Mouse (Mus musculus) hindbrain, embryonic 16.5 days (tissue): ENCODE measurements around the gene Nphs1. TPM values are rescaled to one million over a fixed set of nuclear protein-coding genes. Genes with fewer than 3 reads are reported as not detected.

Experiments used
- ATAC-seq: fragments of 200-750 bp; cut with Nextera tagmentation; 2 replicates; pipeline ENCODE4 v1.8.0; 2017; ENCODE audit warnings: moderate TSS enrichment, moderate library complexity
- H3K27ac ChIP-seq: fragments of 300-500 bp; sonication (generic); 2 replicates; pipeline ENCODE4 v1.5.1; 2014; ENCODE audit warnings: low read depth, mild to moderate bottlenecking, control low read depth, low read length, moderate library complexity
- H3K27me3 ChIP-seq: fragments of 300-500 bp; sonication (generic); replicated peaks from 2 replicates; pipeline ENCODE4 v1.6.1; 2014; ENCODE audit warnings: low read length; ENCODE audit not compliant: control insufficient read depth, insufficient read depth
- H3K36me3 ChIP-seq: fragments of 300-500 bp; sonication (generic); 2 replicates; pipeline ENCODE4 v1.6.1; 2014; ENCODE audit warnings: mild to moderate bottlenecking, low read length, moderate library complexity, mixed read lengths; ENCODE audit not compliant: control insufficient read depth, insufficient read depth
- H3K4me1 ChIP-seq: fragments of 300-500 bp; sonication (generic); 2 replicates; pipeline ENCODE4 v1.6.1; 2014; ENCODE audit warnings: low read depth, low read length; ENCODE audit not compliant: control insufficient read depth, insufficient read depth
- H3K4me2 ChIP-seq: fragments of 300-500 bp; sonication (generic); 2 replicates; pipeline ENCODE4 v1.6.1; 2014; ENCODE audit warnings: mild to moderate bottlenecking, low read length, control low read depth, moderate library complexity
- H3K4me3 ChIP-seq: fragments of 300-500 bp; sonication (generic); 2 replicates; pipeline ENCODE4 v1.5.1; 2014; ENCODE audit warnings: mild to moderate bottlenecking, low read length, control low read depth, moderate library complexity
- H3K9ac ChIP-seq: fragments of 300-500 bp; sonication (generic); 2 replicates; pipeline ENCODE4 v1.6.1; 2014; ENCODE audit warnings: low read depth, mild to moderate bottlenecking, control low read depth, low read length, moderate library complexity
- H3K9me3 ChIP-seq: fragments of 300-500 bp; sonication (generic); 2 replicates; pipeline ENCODE4 v1.6.1; 2014; ENCODE audit warnings: mild to moderate bottlenecking, low read length, moderate library complexity; ENCODE audit not compliant: control insufficient read depth
- WGBS: fragments of 180-500 bp; shearing (Covaris S2); extraction: QIAGEN DNeasy Blood & Tissue Kit; methylation state at CpG from one replicate; pipeline ENCODE4 v1.1.7; 2014; 5-methylcytosine and 5-hydroxymethylcytosine counted together
- polyA plus RNA-seq: library from polyadenylated mRNA; unstranded; fragments of >200 nt; fragmentation: Nextera tagmentation; extraction: Ambion mirVana; gene quantifications from 2 replicates; pipeline ENCODE4 v1.2.1, GENCODE M21; 2015

Nphs1 gene
- polyA plus RNA-seq, 1 experiment from 2014 or later, result 0.98 TPM

DNA sequence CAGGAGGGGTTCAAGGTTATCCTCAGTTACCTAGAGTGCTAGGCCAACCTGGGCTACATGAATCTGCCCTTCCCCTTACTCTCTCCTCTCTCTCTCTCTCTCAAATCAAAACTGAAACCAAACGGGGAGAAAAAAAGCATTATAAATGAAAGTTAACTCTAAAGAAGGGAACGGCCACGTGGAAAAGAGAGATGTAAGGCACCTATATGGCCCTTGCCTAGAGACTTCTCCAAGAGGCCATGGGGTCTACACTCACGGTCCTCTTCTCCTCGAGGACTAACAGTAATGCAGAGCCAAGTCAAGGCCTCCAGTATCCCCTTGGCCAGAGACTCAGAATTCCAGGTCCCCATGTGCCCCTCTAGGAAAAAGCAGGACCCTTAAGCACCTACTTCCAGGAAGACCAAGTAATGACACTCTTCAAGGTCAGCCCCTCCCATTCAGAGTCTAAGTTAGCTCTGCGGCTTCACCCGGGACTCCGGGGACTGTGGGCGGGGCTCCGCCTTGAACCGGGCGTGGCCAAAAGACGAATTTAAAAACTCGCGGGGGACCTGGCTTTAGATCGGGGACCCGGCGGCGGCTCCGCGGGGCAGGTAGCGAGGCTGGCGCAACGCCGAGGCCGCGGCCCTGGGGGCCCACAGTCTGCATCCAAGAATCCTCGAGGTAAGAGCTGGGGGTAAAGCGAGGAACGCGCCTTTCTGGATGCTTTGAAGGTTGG lies 36.8 kb upstream of the Nphs1 start, which contains the start of gene Nfkbid:
TSS of gene Nfkbid (plus strand) at position 558 of the 715 bp plus-strand sequence.
- WGBS, result 10% methylated on average over 31 of the region's 31 CpGs
- ATAC-seq, result 0 out of 2 replicates have a peak, but pooled peaks have one; percentile 13
- peak within 1 kb of the TSS; percentile 62 for H3K27ac ChIP-seq
- peak within 1 kb of the TSS; percentile 77 for H3K9ac ChIP-seq
- peaks cover 11% of the 10 kb centered on the region for H3K4me1 ChIP-seq
- peak within 1 kb of the TSS; percentile 99 for H3K4me2 ChIP-seq
- H3K4me3 ChIP-seq, result peak within 1 kb of the TSS; percentile 67
- H3K9me3 ChIP-seq, result no peaks in the 10 kb centered on the region
- no peaks in the 10 kb centered on the region for H3K27me3 ChIP-seq
- H3K36me3 ChIP-seq, result peaks cover 6% of the 10 kb centered on the region; the same call in 1 of the 2 replicates

DNA sequence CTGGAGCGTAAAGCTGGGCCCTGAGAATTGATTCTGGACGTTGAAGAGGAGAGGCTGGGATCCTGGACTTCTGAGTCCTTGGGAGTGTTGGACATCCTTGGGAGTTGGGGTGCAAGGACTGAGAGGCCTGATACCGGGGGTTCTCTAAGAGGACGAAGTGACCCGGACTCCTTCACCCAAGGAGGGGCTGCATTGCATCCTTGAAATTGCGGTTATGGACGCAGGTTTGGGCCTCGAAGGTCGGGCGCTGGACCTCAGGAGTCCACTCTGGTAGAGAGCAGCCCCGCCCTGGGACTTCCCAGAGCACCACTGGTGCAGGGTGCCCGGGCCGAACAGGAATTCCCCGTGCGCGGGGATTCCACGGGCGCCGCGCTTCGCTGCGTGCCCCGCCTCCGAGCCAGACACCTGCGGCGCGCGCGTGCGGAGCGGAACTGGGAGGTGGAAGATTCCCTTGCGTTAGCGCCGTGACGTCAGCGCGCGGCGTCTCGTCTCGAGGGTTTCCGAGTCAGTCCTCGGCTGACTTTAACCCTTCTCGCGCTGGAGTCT lies 36.2 kb upstream of the Nphs1 start:
- Histone ChIP-seq H3K4me1 (peaks cover 11% of the 10 kb centered on the region), H3K9ac (peak overlapping the region; percentile 77), H3K27me3 (no peaks in the 10 kb centered on the region), H3K36me3 (peaks cover 8% of the 10 kb centered on the region; the same call in 1 of the 2 replicates), H3K4me3 (peak overlapping the region; percentile 67), H3K4me2 (peak overlapping the region; percentile 99), H3K9me3 (no peaks in the 10 kb centered on the region), H3K27ac (peak overlapping the region; percentile 62)
- peak; percentile 88 for ATAC-seq
- under 1% methylated on average over 45 of the region's 45 CpGs for WGBS

DNA sequence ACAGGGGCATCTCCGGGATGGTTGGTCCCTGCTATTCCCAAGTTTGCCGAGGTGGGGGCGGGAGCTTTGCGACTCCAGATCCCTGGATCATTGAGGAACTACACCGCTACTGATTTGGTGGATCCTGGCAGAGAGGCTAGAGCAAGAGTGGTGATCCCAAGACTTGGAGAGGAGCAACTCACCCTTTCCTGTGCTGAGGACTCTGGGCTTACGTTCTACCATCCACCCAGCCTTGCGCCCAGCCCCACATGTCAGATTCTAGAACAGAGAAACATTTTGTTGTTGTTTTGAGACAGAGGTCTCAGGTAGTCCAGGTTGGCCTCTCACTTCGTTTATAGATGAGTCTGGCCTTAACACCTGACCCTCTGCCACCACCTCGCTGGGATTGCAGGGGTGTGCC lies 35.6 kb upstream of the Nphs1 start:
- ATAC-seq, result peak; percentile 38; the same call in 1 of the 2 replicates
- peak overlapping the region; percentile 77 for H3K9ac ChIP-seq
- no peaks in the 10 kb centered on the region for H3K27me3 ChIP-seq
- H3K4me3 ChIP-seq, result peak overlapping the region; percentile 67
- H3K27ac ChIP-seq, result peak overlapping the region; percentile 62
- peaks cover 11% of the 10 kb centered on the region for H3K4me1 ChIP-seq
- H3K9me3 ChIP-seq, result no peaks in the 10 kb centered on the region
- peaks cover 11% of the 10 kb centered on the region; the same call in 1 of the 2 replicates for H3K36me3 ChIP-seq
- 12% methylated on average over 9 of the region's 9 CpGs for WGBS
- peak overlapping the region; percentile 99 for H3K4me2 ChIP-seq

DNA sequence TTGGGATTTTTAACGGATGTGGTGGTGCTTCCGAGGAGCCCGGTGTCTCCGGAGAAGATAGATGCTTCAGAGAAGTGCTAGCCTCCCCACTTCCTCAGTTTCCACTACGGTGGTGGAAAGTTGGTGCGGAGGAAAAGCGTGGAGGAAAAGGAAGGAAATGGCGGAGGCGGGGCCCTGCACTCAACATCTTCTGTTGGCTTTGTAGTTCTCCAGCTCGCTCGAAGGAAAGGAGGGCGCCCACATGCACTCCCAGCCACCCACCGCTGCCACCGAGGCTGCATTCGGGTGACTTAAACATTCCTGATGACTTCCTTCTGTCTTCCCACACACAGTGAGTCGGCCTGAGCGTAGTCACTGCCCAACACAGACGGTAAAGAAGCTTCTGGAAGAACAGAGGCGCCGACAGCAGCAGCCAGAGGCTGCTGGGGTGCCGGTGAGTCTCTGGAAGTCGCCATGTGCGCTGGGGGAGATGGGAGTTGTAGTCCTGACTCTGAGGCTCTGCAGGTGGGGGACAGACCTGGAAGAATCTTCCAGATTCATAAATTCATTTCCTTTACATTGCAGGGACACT lies 35.0 kb upstream of the Nphs1 start:
- peak overlapping the region; percentile 59; the same call in 1 of the 2 replicates for H3K27ac ChIP-seq
- 43% methylated on average over 23 of the region's 23 CpGs for WGBS
- peak overlapping the region; percentile 77 for H3K9ac ChIP-seq
- no peaks in the 10 kb centered on the region for H3K27me3 ChIP-seq
- ATAC-seq, result 0 out of 2 replicates have a peak, but pooled peaks have one; percentile 1
- H3K4me3 ChIP-seq, result peak overlapping the region; percentile 67
- peaks cover 11% of the 10 kb centered on the region for H3K4me1 ChIP-seq
- no peaks in the 10 kb centered on the region for H3K9me3 ChIP-seq
- peaks cover 11% of the 10 kb centered on the region; the same call in 1 of the 2 replicates for H3K36me3 ChIP-seq
- peak overlapping the region; percentile 99 for H3K4me2 ChIP-seq

DNA sequence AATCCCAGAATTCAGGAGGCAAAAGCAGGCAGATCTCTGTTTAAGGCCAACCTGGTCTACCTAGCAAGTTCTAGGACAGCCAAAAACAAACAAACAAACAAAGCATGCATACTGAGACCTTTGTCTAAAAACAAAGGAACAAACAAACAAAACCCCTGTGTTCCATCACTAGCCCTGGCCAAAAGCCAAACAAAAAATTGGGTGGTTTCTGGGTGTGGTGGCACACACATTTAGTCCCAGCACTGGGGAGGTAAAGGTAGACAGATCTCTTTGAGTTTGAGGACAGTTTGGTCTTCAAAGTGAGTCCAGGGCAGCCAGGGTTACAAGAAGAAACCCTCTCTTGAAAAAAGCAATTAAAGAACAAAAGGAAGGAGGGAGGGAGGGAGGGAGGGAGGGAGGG lies 28.8 kb upstream of the Nphs1 start:
- 0 out of 2 replicates have a peak, but pooled peaks cover 3% of the 10 kb centered on the region for H3K4me1 ChIP-seq
- no peak overlapping the region for H3K27ac ChIP-seq

DNA sequence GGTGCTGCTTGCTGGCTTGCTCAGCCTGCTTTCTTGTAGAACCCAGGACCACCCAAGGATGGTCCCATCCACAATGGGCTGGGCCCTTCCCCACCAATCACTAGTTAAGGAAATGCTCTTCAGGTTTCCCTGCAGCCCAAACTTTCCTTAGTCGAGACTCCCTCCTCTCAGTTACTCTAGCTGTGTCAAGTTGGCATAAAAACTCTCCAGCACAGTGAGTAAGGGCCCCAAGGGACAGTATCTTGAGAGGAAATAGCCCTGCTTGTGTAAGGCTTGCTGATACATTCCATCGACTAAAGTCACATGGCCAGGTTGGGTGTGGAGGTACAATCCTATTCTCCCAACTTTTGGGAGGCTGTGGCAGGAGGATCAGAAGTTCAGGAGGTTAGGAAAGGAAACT lies 27.9 kb upstream of the Nphs1 start:
- no peak overlapping the region for H3K9ac ChIP-seq
- H3K9me3 ChIP-seq, result no peaks in the 10 kb centered on the region
- no peak overlapping the region for H3K4me2 ChIP-seq
- peaks cover 16% of the 10 kb centered on the region for H3K36me3 ChIP-seq
- 0 out of 2 replicates have a peak, but pooled peaks cover 3% of the 10 kb centered on the region for H3K4me1 ChIP-seq
- H3K4me3 ChIP-seq, result no peak overlapping the region
- no peaks in the 10 kb centered on the region for H3K27me3 ChIP-seq
- H3K27ac ChIP-seq, result no peak overlapping the region
- no peak for ATAC-seq
- 50% methylated on average over 2 of the region's 2 CpGs for WGBS

More for the DNA sequence above, 28.8 kb upstream of the Nphs1 start:
- Histone ChIP-seq H3K27me3 (no peaks in the 10 kb centered on the region), H3K9me3 (no peaks in the 10 kb centered on the region), H3K9ac (no peak overlapping the region), H3K4me2 (no peak overlapping the region), H3K36me3 (peaks cover 11% of the 10 kb centered on the region; the same call in 1 of the 2 replicates), H3K4me3 (no peak overlapping the region)
- ATAC-seq, result no peak

DNA sequence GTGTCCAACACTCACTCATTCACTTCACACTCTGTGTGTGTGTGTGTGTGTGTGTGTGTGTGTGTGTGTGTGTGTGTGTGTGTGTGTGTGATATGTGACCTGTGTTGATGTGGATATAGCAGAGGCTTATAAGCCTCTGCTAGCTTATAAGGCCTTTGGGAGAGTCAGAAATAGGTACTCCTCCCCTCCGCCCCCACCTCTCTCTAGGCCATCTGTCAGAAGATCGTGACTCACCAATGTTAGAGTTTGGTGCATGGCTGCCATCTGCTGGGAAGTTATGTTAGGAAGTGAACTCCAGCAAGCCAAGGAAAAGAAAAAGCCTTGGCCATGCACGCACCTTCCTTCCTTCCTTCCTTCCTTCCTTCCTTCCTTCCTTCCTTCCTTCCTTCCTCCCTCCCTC lies 26.3 kb upstream of the Nphs1 start:
- peak; percentile 77 for ATAC-seq
- H3K4me1 ChIP-seq, result 0 out of 2 replicates have a peak, but pooled peaks cover 3% of the 10 kb centered on the region
- H3K4me3 ChIP-seq, result no peak overlapping the region
- no peak overlapping the region for H3K9ac ChIP-seq
- H3K36me3 ChIP-seq, result peaks cover 26% of the 10 kb centered on the region
- no peaks in the 10 kb centered on the region for H3K27me3 ChIP-seq
- 13% methylated on average over 3 of the region's 3 CpGs for WGBS
- H3K9me3 ChIP-seq, result no peaks in the 10 kb centered on the region
- H3K4me2 ChIP-seq, result no peak overlapping the region
- H3K27ac ChIP-seq, result no peak overlapping the region

DNA sequence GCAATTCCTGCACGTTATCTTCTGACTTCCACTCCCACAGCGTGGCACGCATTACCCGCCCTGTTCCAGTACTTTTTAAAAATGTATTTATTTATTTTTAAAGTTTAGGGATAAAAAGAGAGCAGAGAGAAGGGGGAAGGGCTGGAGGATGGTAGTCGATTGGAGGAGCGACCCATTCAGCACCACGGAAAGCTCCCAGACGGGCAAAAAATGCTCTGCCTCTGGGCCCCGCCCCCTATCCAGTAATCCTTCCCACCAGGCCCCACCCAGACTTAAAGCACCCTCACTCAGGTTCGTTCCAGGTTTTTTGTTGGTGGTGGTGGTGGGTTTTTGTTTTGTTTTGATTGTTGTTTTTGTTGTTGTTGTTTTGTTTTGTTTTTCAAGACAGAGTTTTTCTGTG lies 23.9 kb upstream of the Nphs1 start:
- peaks cover 29% of the 10 kb centered on the region for H3K36me3 ChIP-seq
- H3K27ac ChIP-seq, result no peak overlapping the region
- 5% methylated on average over 10 of the region's 10 CpGs for WGBS
- no peak overlapping the region for H3K4me3 ChIP-seq
- no peak overlapping the region for H3K9ac ChIP-seq
- ATAC-seq, result no peak
- no peaks in the 10 kb centered on the region for H3K27me3 ChIP-seq
- H3K9me3 ChIP-seq, result no peaks in the 10 kb centered on the region
- H3K4me2 ChIP-seq, result no peak overlapping the region
- 0 out of 2 replicates have a peak, but pooled peaks cover 3% of the 10 kb centered on the region for H3K4me1 ChIP-seq

DNA sequence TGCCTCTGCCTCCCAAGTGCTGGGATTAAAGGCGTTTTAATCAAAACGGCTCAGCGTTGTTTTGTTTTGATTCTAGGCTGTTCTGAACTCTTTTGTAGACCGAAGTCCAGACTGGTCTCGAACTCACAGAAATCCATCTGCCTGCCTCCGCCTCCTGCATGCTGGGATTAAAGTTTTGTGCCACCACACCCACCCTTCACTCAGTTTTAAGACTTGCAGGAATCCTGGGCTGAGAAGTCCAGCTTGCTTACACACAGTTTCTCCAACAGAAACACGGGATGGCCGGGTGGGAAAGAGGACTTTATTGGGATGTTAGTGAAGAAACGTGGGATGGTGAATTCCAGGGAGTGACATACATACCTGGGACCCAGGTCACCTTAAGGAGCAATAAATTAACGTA lies 23.4 kb upstream of the Nphs1 start:
- Histone ChIP-seq H3K4me2 (no peak overlapping the region), H3K4me3 (no peak overlapping the region), H3K27ac (no peak overlapping the region), H3K27me3 (no peaks in the 10 kb centered on the region), H3K9ac (no peak overlapping the region), H3K9me3 (no peaks in the 10 kb centered on the region), H3K36me3 (peaks cover 30% of the 10 kb centered on the region), H3K4me1 (0 out of 2 replicates have a peak, but pooled peaks cover 3% of the 10 kb centered on the region)
- WGBS, result 75% methylated on average over 10 of the region's 10 CpGs
- ATAC-seq, result no peak
